Mouse (Mus musculus) testis, postnatal 14 days (tissue): ENCODE measurements around the gene Tatdn3.

Experiments used
- DNase-seq: peaks from one replicate; pipeline ENCODE4 v3.0.0; 2021; ENCODE audit warnings: low spot score

The Tatdn3 gene

GRCm38 (mm10) chr1:191075199-191075883, 12.6 kb upstream of the Tatdn3 start:
- peak; percentile 22 for DNase-seq

GRCm38 (mm10) chr1:191073486-191073885, 10.8 kb upstream of the Tatdn3 start:
- DNase-seq, result no peak

- peak; percentile 19 for DNase-seq
These were observed 10.3 kb upstream of the Tatdn3 start for GRCm38 (mm10) chr1:191073001-191073400.

GRCm38 (mm10) chr1:191072329-191072913, 9.7 kb upstream of the Tatdn3 start:
- no peak for DNase-seq

- DNase-seq, result no peak
These were observed 8.9 kb upstream of the Tatdn3 start for GRCm38 (mm10) chr1:191071613-191072012.

GRCm38 (mm10) chr1:191070259-191070658, 7.5 kb upstream of the Tatdn3 start:
- DNase-seq, result no peak

GRCm38 (mm10) chr1:191068377-191068776, 5.6 kb upstream of the Tatdn3 start:
- no peak for DNase-seq

- no peak for DNase-seq
These were observed 2.5 kb upstream of the Tatdn3 start for GRCm38 (mm10) chr1:191065188-191065587.

GRCm38 (mm10) chr1:191064535-191064934, 1.8 kb upstream of the Tatdn3 start:
- DNase-seq, result no peak

GRCm38 (mm10) chr1:191063700-191064099, 968 bp upstream of the Tatdn3 start:
- DNase-seq, result no peak

- DNase-seq, result no peak
These were observed 421 bp downstream of the Tatdn3 start for GRCm38 (mm10) chr1:191062241-191062780.

- DNase-seq, result no peak
These were observed 5.3 kb downstream of the Tatdn3 start for GRCm38 (mm10) chr1:191057461-191057860.

GRCm38 (mm10) chr1:191055533-191055873, 7.2 kb downstream of the Tatdn3 start:
- DNase-seq, result no peak

- no peak for DNase-seq
These were observed 7.7 kb downstream of the Tatdn3 start for GRCm38 (mm10) chr1:191054870-191055532.

GRCm38 (mm10) chr1:191053555-191053954, 9.2 kb downstream of the Tatdn3 start:
- DNase-seq, result no peak

- no peak for DNase-seq
These were observed 16.4 kb downstream of the Tatdn3 start for GRCm38 (mm10) chr1:191046231-191046824.

- DNase-seq, result no peak
These were observed 17.5 kb downstream of the Tatdn3 start for GRCm38 (mm10) chr1:191045264-191045663.

- no peak for DNase-seq
These were observed 20.0 kb downstream of the Tatdn3 start for GRCm38 (mm10) chr1:191042688-191043087.

- DNase-seq, result no peak
These were observed 20.6 kb downstream of the Tatdn3 start for GRCm38 (mm10) chr1:191042106-191042505.

GRCm38 (mm10) chr1:191041352-191041751, 21.4 kb downstream of the Tatdn3 start:
- DNase-seq, result no peak

- no peak for DNase-seq
These were observed 24.7 kb downstream of the Tatdn3 start for GRCm38 (mm10) chr1:191037999-191038398.

GRCm38 (mm10) chr1:191036554-191037334, 26.0 kb downstream of the Tatdn3 start, which contains the start of gene Spata45:
Spata45 (plus strand) TSS chr1:191036639.
- no peak for DNase-seq
